Mouse (Mus musculus): ENCODE measurements around the gene Kifc1. TPM values are rescaled to one million over a fixed set of nuclear protein-coding genes. Genes with fewer than 3 reads are reported as not detected.
"Not testable (repeated sequence)": the region's sequence is repeated elsewhere in the genome, so short reads cannot be mapped to it uniquely, and the experiment has no call there.

Kifc1 gene
- total RNA-seq, 2 experiments from 2014 or later: 5.0 to 47.5 TPM

GRCm38 (mm10) chr17:33873537-33873936, 16.9 kb downstream of the Kifc1 start, which contains the start of gene Gm7029:
Gene Gm7029, plus strand, starts transcription at chr17:33873837.
- not testable (repeated sequence) for ATAC-seq (replicated peaks; ENCODE audit: low FRiP score, poor library complexity, severe bottlenecking)

GRCm38 (mm10) chr17:33865330-33866030, 25.0 kb downstream of the Kifc1 start:
- ATAC-seq (replicated peaks; ENCODE audit: low FRiP score, poor library complexity, severe bottlenecking): peak; percentile 82

GRCm38 (mm10) chr17:33857816-33858215, 32.6 kb downstream of the Kifc1 start:
- no peak for ATAC-seq (replicated peaks; ENCODE audit: low FRiP score, poor library complexity, severe bottlenecking)

- ATAC-seq (replicated peaks; ENCODE audit: low FRiP score, poor library complexity, severe bottlenecking): no peak
Measured at GRCm38 (mm10) chr17:33851331-33851730, 39.1 kb downstream of the Kifc1 start.

- no peak for ATAC-seq (replicated peaks; ENCODE audit: low FRiP score, poor library complexity, severe bottlenecking)
Measured at GRCm38 (mm10) chr17:33848139-33848538, 42.3 kb downstream of the Kifc1 start.

GRCm38 (mm10) chr17:33844196-33844595, 46.3 kb downstream of the Kifc1 start:
- ATAC-seq (replicated peaks; ENCODE audit: low FRiP score, poor library complexity, severe bottlenecking): no peak

- ATAC-seq (replicated peaks; ENCODE audit: low FRiP score, poor library complexity, severe bottlenecking): peak; percentile 94
Measured at GRCm38 (mm10) chr17:33842966-33843795, 47.3 kb downstream of the Kifc1 start, which contains the start of gene Cd320. Gene Cd320, plus strand, starts transcription at chr17:33843091.

GRCm38 (mm10) chr17:33829561-33829960, 60.9 kb downstream of the Kifc1 start:
- ATAC-seq (replicated peaks; ENCODE audit: low FRiP score, poor library complexity, severe bottlenecking): no peak

- ATAC-seq (replicated peaks; ENCODE audit: low FRiP score, poor library complexity, severe bottlenecking): no peak
Measured at GRCm38 (mm10) chr17:33828892-33829291, 61.6 kb downstream of the Kifc1 start.

- ATAC-seq (replicated peaks; ENCODE audit: low FRiP score, poor library complexity, severe bottlenecking): peak; percentile 66
Measured at GRCm38 (mm10) chr17:33826850-33827249, 63.6 kb downstream of the Kifc1 start.

Other genes with a start within 250 kb of the Kifc1 start
- 1,242 and 1,297 TPM in 2 replicates for gene Hnrnpm, start 203.8 kb downstream of the Kifc1 start, total RNA-seq (2015; ENCODE audit: low replicate concordance)
- 1,014 and 1,409 TPM in 2 replicates for gene Hnrnpm, start 203.8 kb downstream of the Kifc1 start, total RNA-seq (2017; ENCODE audit: low replicate concordance)
- 910 and 992 TPM in 2 replicates for gene March2, start 172.0 kb downstream of the Kifc1 start, total RNA-seq (2015; ENCODE audit: low replicate concordance)
- 1,070 and 1,140 TPM in 2 replicates for gene March2, start 172.0 kb downstream of the Kifc1 start, total RNA-seq (2017; ENCODE audit: low replicate concordance)
- 43.9 and 50.9 TPM in 2 replicates for gene Rab11b, start 130.1 kb downstream of the Kifc1 start, total RNA-seq (2015; ENCODE audit: low replicate concordance)
- 28.1 and 36.7 TPM in 2 replicates for gene Rab11b, start 130.1 kb downstream of the Kifc1 start, total RNA-seq (2017; ENCODE audit: low replicate concordance)
- 0.96 and 1.5 TPM in 2 replicates for gene Angptl4, start 108.8 kb downstream of the Kifc1 start, total RNA-seq (2015; ENCODE audit: low replicate concordance)
- gene Angptl4, start 108.8 kb downstream of the Kifc1 start, total RNA-seq (2017; ENCODE audit: low replicate concordance): 1.1 and 4.3 TPM in 2 replicates
- gene Kank3, start 80.1 kb downstream of the Kifc1 start, total RNA-seq (2015; ENCODE audit: low replicate concordance): not detected in 2 replicates
- 0.42 and 1.3 TPM in 2 replicates for gene Kank3, start 80.1 kb downstream of the Kifc1 start, total RNA-seq (2017; ENCODE audit: low replicate concordance)
- gene Rps28, start 66.1 kb downstream of the Kifc1 start, total RNA-seq (2015; ENCODE audit: low replicate concordance): 216 and 275 TPM in 2 replicates
- 302 and 335 TPM in 2 replicates for gene Rps28, start 66.1 kb downstream of the Kifc1 start, total RNA-seq (2017; ENCODE audit: low replicate concordance)
- 50.6 and 57.5 TPM in 2 replicates for gene Ndufa7, start 66.1 kb downstream of the Kifc1 start, total RNA-seq (2015; ENCODE audit: low replicate concordance)
- 35.4 and 46.6 TPM in 2 replicates for gene Ndufa7, start 66.1 kb downstream of the Kifc1 start, total RNA-seq (2017; ENCODE audit: low replicate concordance)
- gene Cd320, start 47.6 kb downstream of the Kifc1 start, total RNA-seq (2015; ENCODE audit: low replicate concordance): 3.1 and 3.3 TPM in 2 replicates
- not detected in 2 replicates for gene Cd320, start 47.6 kb downstream of the Kifc1 start, total RNA-seq (2017; ENCODE audit: low replicate concordance)
- gene Gm7029, start 16.8 kb downstream of the Kifc1 start, total RNA-seq (2015; ENCODE audit: low replicate concordance): not detected in 2 replicates
- gene Gm7029, start 16.8 kb downstream of the Kifc1 start, total RNA-seq (2017; ENCODE audit: low replicate concordance): not detected in 2 replicates
- gene Platr17, start 14.5 kb upstream of the Kifc1 start, total RNA-seq (2015; ENCODE audit: low replicate concordance): not detected in 2 replicates
- gene Platr17, start 14.5 kb upstream of the Kifc1 start, total RNA-seq (2017; ENCODE audit: low replicate concordance): 9.7 TPM in 1 of 2 replicates, not detected in the other
- 12.1 and 14.2 TPM in 2 replicates for gene Daxx, start 18.8 kb upstream of the Kifc1 start, total RNA-seq (2015; ENCODE audit: low replicate concordance)
- gene Daxx, start 18.8 kb upstream of the Kifc1 start, total RNA-seq (2017; ENCODE audit: low replicate concordance): 20.4 and 21.7 TPM in 2 replicates
- 30.7 and 30.9 TPM in 2 replicates for gene Tapbp, start 25.2 kb upstream of the Kifc1 start, total RNA-seq (2015; ENCODE audit: low replicate concordance)
- 34.3 and 39.6 TPM in 2 replicates for gene Tapbp, start 25.2 kb upstream of the Kifc1 start, total RNA-seq (2017; ENCODE audit: low replicate concordance)
- 4.0 and 7.9 TPM in 2 replicates for gene Zbtb22, start 25.2 kb upstream of the Kifc1 start, total RNA-seq (2015; ENCODE audit: low replicate concordance)
- 8.8 and 10.3 TPM in 2 replicates for gene Zbtb22, start 25.2 kb upstream of the Kifc1 start, total RNA-seq (2017; ENCODE audit: low replicate concordance)
- 5.2 and 6.1 TPM in 2 replicates for gene Rgl2, start 38.9 kb upstream of the Kifc1 start, total RNA-seq (2015; ENCODE audit: low replicate concordance)
- 5.6 and 9.7 TPM in 2 replicates for gene Rgl2, start 38.9 kb upstream of the Kifc1 start, total RNA-seq (2017; ENCODE audit: low replicate concordance)
- gene Pfdn6, start 49.7 kb upstream of the Kifc1 start, total RNA-seq (2015; ENCODE audit: low replicate concordance): 15.9 and 38.0 TPM in 2 replicates
- gene Pfdn6, start 49.7 kb upstream of the Kifc1 start, total RNA-seq (2017; ENCODE audit: low replicate concordance): 22.9 TPM in 2 replicates
- gene Wdr46, start 50.0 kb upstream of the Kifc1 start, total RNA-seq (2015; ENCODE audit: low replicate concordance): 4.0 and 15.9 TPM in 2 replicates
- gene Wdr46, start 50.0 kb upstream of the Kifc1 start, total RNA-seq (2017; ENCODE audit: low replicate concordance): 7.5 and 8.5 TPM in 2 replicates
- not detected in 2 replicates for gene B3galt4, start 60.8 kb upstream of the Kifc1 start, total RNA-seq (2015; ENCODE audit: low replicate concordance)
- gene B3galt4, start 60.8 kb upstream of the Kifc1 start, total RNA-seq (2017; ENCODE audit: low replicate concordance): 0.70 and 0.94 TPM in 2 replicates
- 8.2 and 11.3 TPM in 2 replicates for gene Vps52, start 65.2 kb upstream of the Kifc1 start, total RNA-seq (2015; ENCODE audit: low replicate concordance)
- gene Vps52, start 65.2 kb upstream of the Kifc1 start, total RNA-seq (2017; ENCODE audit: low replicate concordance): 13.0 and 17.0 TPM in 2 replicates
- 758 and 917 TPM in 2 replicates for gene Rps18, start 65.3 kb upstream of the Kifc1 start, total RNA-seq (2015; ENCODE audit: low replicate concordance)
- 207 and 301 TPM in 2 replicates for gene Rps18, start 65.3 kb upstream of the Kifc1 start, total RNA-seq (2017; ENCODE audit: low replicate concordance)
- 177 and 273 TPM in 2 replicates for gene H2-K1, start 109.7 kb upstream of the Kifc1 start, total RNA-seq (2015; ENCODE audit: low replicate concordance)
- gene H2-K1, start 109.7 kb upstream of the Kifc1 start, total RNA-seq (2017; ENCODE audit: low replicate concordance): 97.6 and 121 TPM in 2 replicates
- 1.9 and 9.2 TPM in 2 replicates for gene Ring1, start 134.0 kb upstream of the Kifc1 start, total RNA-seq (2015; ENCODE audit: low replicate concordance)
- 2.0 and 2.8 TPM in 2 replicates for gene Ring1, start 134.0 kb upstream of the Kifc1 start, total RNA-seq (2017; ENCODE audit: low replicate concordance)
- gene H2-Ke6, start 137.4 kb upstream of the Kifc1 start, total RNA-seq (2015; ENCODE audit: low replicate concordance): 26.5 and 50.7 TPM in 2 replicates
- gene H2-Ke6, start 137.4 kb upstream of the Kifc1 start, total RNA-seq (2017; ENCODE audit: low replicate concordance): 15.0 and 17.8 TPM in 2 replicates
- not detected in 2 replicates for gene Slc39a7, start 141.0 kb upstream of the Kifc1 start, total RNA-seq (2015; ENCODE audit: low replicate concordance)
- 11.5 and 16.6 TPM in 2 replicates for gene Slc39a7, start 141.0 kb upstream of the Kifc1 start, total RNA-seq (2017; ENCODE audit: low replicate concordance)
- gene Rxrb, start 141.2 kb upstream of the Kifc1 start, total RNA-seq (2015; ENCODE audit: low replicate concordance): 7.1 and 8.3 TPM in 2 replicates
- gene Rxrb, start 141.2 kb upstream of the Kifc1 start, total RNA-seq (2017; ENCODE audit: low replicate concordance): 10.7 and 12.0 TPM in 2 replicates
- gene Col11a2, start 148.8 kb upstream of the Kifc1 start, total RNA-seq (2015; ENCODE audit: low replicate concordance): 1.3 TPM in 1 of 2 replicates, not detected in the other
- gene Col11a2, start 148.8 kb upstream of the Kifc1 start, total RNA-seq (2017; ENCODE audit: low replicate concordance): 4.3 and 7.0 TPM in 2 replicates
- 0.84 and 7.9 TPM in 2 replicates for gene H2-Oa, start 201.7 kb upstream of the Kifc1 start, total RNA-seq (2015; ENCODE audit: low replicate concordance)
- 1.1 TPM in 1 of 2 replicates, not detected in the other for gene H2-Oa, start 201.7 kb upstream of the Kifc1 start, total RNA-seq (2017; ENCODE audit: low replicate concordance)
- 15.9 and 37.5 TPM in 2 replicates for gene H2-DMa, start 228.9 kb upstream of the Kifc1 start, total RNA-seq (2015; ENCODE audit: low replicate concordance)
- gene H2-DMa, start 228.9 kb upstream of the Kifc1 start, total RNA-seq (2017; ENCODE audit: low replicate concordance): 11.7 and 13.3 TPM in 2 replicates
- 36.1 and 75.0 TPM in 2 replicates for gene Brd2, start 232.0 kb upstream of the Kifc1 start, total RNA-seq (2015; ENCODE audit: low replicate concordance)
- gene Brd2, start 232.0 kb upstream of the Kifc1 start, total RNA-seq (2017; ENCODE audit: low replicate concordance): 114 and 135 TPM in 2 replicates